ENCODE assay signal across 10 mouse cellular contexts in genomic region chr15:98790761-98791160, GRCm38 (mm10). TPM values are rescaled to one million over a fixed set of nuclear protein-coding genes. Genes with fewer than 3 reads are reported as not detected.
A peak's percentile ranks its signal among the peaks of the same experiment; 100 is the strongest.
DNase-seq lines count a peak whose midpoint lies in the region; ATAC-seq lines count a peak whose summit lies in the region.
"Had no signal": no experiment of that assay in that cellular context is flagged by ENCODE, and none has a peak within 500 bp of the region (broad histone marks: within the 10 kb centered on the region; RNA-seq: fewer than 3 reads in every experiment).

No protein-coding gene starts in this region.

- H3K9ac ChIP-seq in forebrain, embryonic 11.5 days (ENCODE audit: low read length) = no peak overlapping the region
- H3K9ac ChIP-seq in forebrain, embryonic 14.5 days (ENCODE audit: low read length) = no peak overlapping the region
- H3K9ac ChIP-seq in lung, embryonic 16.5 days (ENCODE audit: low read length) = no peak overlapping the region

- H3K36me3 ChIP-seq in forebrain, embryonic 11.5 days (ENCODE audit: control insufficient read depth, insufficient read depth, low read length) = no peaks in the 10 kb centered on the region
- no peaks in the 10 kb centered on the region for H3K36me3 ChIP-seq in forebrain, embryonic 14.5 days (ENCODE audit: control insufficient read depth, insufficient read depth, low read length)
- H3K36me3 ChIP-seq in lung, embryonic 16.5 days (ENCODE audit: control insufficient read depth, insufficient read depth, low read length) = no peaks in the 10 kb centered on the region
- H3K36me3 ChIP-seq in limb, embryonic 10.5 days = no peaks in the 10 kb centered on the region
- H3K36me3 ChIP-seq in splenic B cell, adult 2 months (ENCODE audit: control insufficient read depth, insufficient read depth, low read length, poor library complexity, severe bottlenecking) = no peaks in the 10 kb centered on the region

- H3K27me3 ChIP-seq in forebrain, embryonic 11.5 days (ENCODE audit: control insufficient read depth, insufficient read depth, low read length) = peaks cover 90% of the 10 kb centered on the region
- peaks cover 92% of the 10 kb centered on the region for H3K27me3 ChIP-seq in forebrain, embryonic 14.5 days (replicated peaks; ENCODE audit: control insufficient read depth, insufficient read depth, low read length)
- H3K27me3 ChIP-seq in lung, embryonic 16.5 days (ENCODE audit: control insufficient read depth, insufficient read depth, low read depth, low read length) = peaks cover 86% of the 10 kb centered on the region
- peaks cover 99% of the 10 kb centered on the region for H3K27me3 ChIP-seq in limb, embryonic 10.5 days (ENCODE audit: low read depth, poor library complexity, severe bottlenecking)
- H3K27me3 ChIP-seq in splenic B cell, adult 2 months (ENCODE audit: control insufficient read depth, insufficient read depth, low read length, poor library complexity, severe bottlenecking) = no peaks in the 10 kb centered on the region

- H3K4me2 ChIP-seq in forebrain, embryonic 11.5 days (ENCODE audit: low read depth, low read length, severe bottlenecking) = no peak overlapping the region
- no peak overlapping the region for H3K4me2 ChIP-seq in forebrain, embryonic 14.5 days (ENCODE audit: low read length)
- H3K4me2 ChIP-seq in lung, embryonic 16.5 days (ENCODE audit: low read depth, low read length) = peak overlapping the region; percentile 39

- no peaks in the 10 kb centered on the region for H3K9me3 ChIP-seq in forebrain, embryonic 11.5 days (ENCODE audit: control insufficient read depth, low read length)
- no peaks in the 10 kb centered on the region for H3K9me3 ChIP-seq in forebrain, embryonic 14.5 days (replicated peaks; ENCODE audit: control insufficient read depth, low read length)
- H3K9me3 ChIP-seq in lung, embryonic 16.5 days (ENCODE audit: control insufficient read depth, low read length) = peaks cover 3% of the 10 kb centered on the region
- H3K9me3 ChIP-seq in limb, embryonic 10.5 days (replicated peaks) = no peaks in the 10 kb centered on the region

- no peak overlapping the region for H3K27ac ChIP-seq in forebrain, embryonic 11.5 days (ENCODE audit: low read depth, low read length)
- no peak overlapping the region for H3K27ac ChIP-seq in forebrain, embryonic 14.5 days (ENCODE audit: low read depth, low read length)
- H3K27ac ChIP-seq in lung, embryonic 16.5 days (ENCODE audit: low read length) = no peak overlapping the region
- H3K27ac ChIP-seq in limb, embryonic 10.5 days = no peak overlapping the region

- peak; percentile 57 for DNase-seq in forebrain, embryonic 11.5 days (ENCODE audit: low spot score)
- DNase-seq in forebrain, embryonic 14.5 days (ENCODE audit: low spot score) = no peak
- DNase-seq in lung, postnatal 14 days = no peak
- DNase-seq in limb, embryonic 10.5 days (ENCODE audit: low spot score) = no peak
- DNase-seq in splenic B cell, adult 2 months (ENCODE audit: low read depth, low spot score) = peak; percentile 20
- no peak for DNase-seq in gastrocnemius, postnatal 14 days
- DNase-seq in thymus, postnatal 36 days = no peak

- under 1% methylated on average over 23 of the region's 23 CpGs for WGBS in forebrain, embryonic 11.5 days
- under 1% methylated on average over 23 of the region's 23 CpGs for WGBS in forebrain, embryonic 14.5 days
- WGBS in lung, embryonic 16.5 days = under 1% methylated on average over 23 of the region's 23 CpGs
- 2% methylated on average over 23 of the region's 23 CpGs for WGBS in limb, embryonic 10.5 days

- H3K4me1 ChIP-seq in forebrain, embryonic 11.5 days (replicated peaks; ENCODE audit: control insufficient read depth, insufficient read depth, low read length) = peaks cover 6% of the 10 kb centered on the region; the same call in 1 of the 2 replicates
- H3K4me1 ChIP-seq in forebrain, embryonic 14.5 days (ENCODE audit: control insufficient read depth, insufficient read depth, low read length) = no peaks in the 10 kb centered on the region
- peaks cover 20% of the 10 kb centered on the region for H3K4me1 ChIP-seq in lung, embryonic 16.5 days (replicated peaks; ENCODE audit: control insufficient read depth, insufficient read depth, low read length)
- peaks cover 29% of the 10 kb centered on the region for H3K4me1 ChIP-seq in limb, embryonic 10.5 days

- no peak overlapping the region for H3K4me3 ChIP-seq in forebrain, embryonic 11.5 days (ENCODE audit: low read depth, low read length)
- H3K4me3 ChIP-seq in forebrain, embryonic 14.5 days (ENCODE audit: low read depth, low read length) = no peak overlapping the region
- peak overlapping the region; percentile 30 for H3K4me3 ChIP-seq in lung, embryonic 16.5 days (ENCODE audit: low read length)
- H3K4me3 ChIP-seq in limb, embryonic 10.5 days = peak overlapping the region; percentile 18; the same call in 1 of the 2 replicates

- intact Hi-C loops in gastrocnemius, postnatal 14 days (cut with DNase I; ENCODE audit: low total_unique reads) = no loop called here

- no peak for ATAC-seq in forebrain, embryonic 11.5 days (replicated peaks; ENCODE audit: low FRiP score)
- no peak for ATAC-seq in forebrain, embryonic 14.5 days
- no peak for ATAC-seq in lung, embryonic 16.5 days (ENCODE audit: low read depth)

RNA-seq across cellular contexts. Expression of gene Wnt1, which starts 1.1 kb away (rescaled TPM):
- polyA plus RNA-seq in forebrain, embryonic 11.5 days (2014; fragmentation: Nextera tagmentation; extraction: Ambion mirVana) = 0.47 and 0.68 TPM in 2 replicates
- polyA plus RNA-seq in forebrain, embryonic 14.5 days (2014; fragmentation: Nextera tagmentation; extraction: Ambion mirVana) = 0.56 TPM in 1 of 2 replicates, not detected in the other
- polyA plus RNA-seq in lung, embryonic 16.5 days (2015; fragmentation: Nextera tagmentation; extraction: Ambion mirVana) = not detected in 2 replicates
- not detected in 2 replicates for polyA plus RNA-seq in limb, embryonic 10.5 days (2016; fragmentation: Nextera tagmentation; extraction: Ambion mirVana)
- under 1 TPM in 1 of 2 experiments, not detected in 1; 0.10 TPM for total RNA-seq in gastrocnemius, postnatal 14 days (2021)
- total RNA-seq: adrenal gland, postnatal 4 days; layer of hippocampus, postnatal 10 days had no signal

RNA-seq across cellular contexts. Expression of gene Wnt10b, which starts 12.8 kb away (rescaled TPM):
- polyA plus RNA-seq in forebrain, embryonic 11.5 days (2014; fragmentation: Nextera tagmentation; extraction: Ambion mirVana) = 0.41 and 0.43 TPM in 2 replicates
- polyA plus RNA-seq in forebrain, embryonic 14.5 days (2014; fragmentation: Nextera tagmentation; extraction: Ambion mirVana) = not detected in 2 replicates
- 0.13 and 0.23 TPM in 2 replicates for polyA plus RNA-seq in lung, embryonic 16.5 days (2015; fragmentation: Nextera tagmentation; extraction: Ambion mirVana)
- polyA plus RNA-seq in limb, embryonic 10.5 days (2016; fragmentation: Nextera tagmentation; extraction: Ambion mirVana) = 0.62 and 0.99 TPM in 2 replicates
- total RNA-seq in gastrocnemius, postnatal 14 days (2021) = 1 to 10 TPM in 1 of 2 experiments, under 1 TPM in 1; 0.78 to 1.5 TPM

RNA-seq across cellular contexts. Expression of gene Ddn, which starts 18.5 kb away (rescaled TPM):
- not detected in 2 replicates for polyA plus RNA-seq in forebrain, embryonic 11.5 days (2014; fragmentation: Nextera tagmentation; extraction: Ambion mirVana)
- polyA plus RNA-seq in forebrain, embryonic 14.5 days (2014; fragmentation: Nextera tagmentation; extraction: Ambion mirVana) = 0.33 and 0.57 TPM in 2 replicates
- polyA plus RNA-seq in lung, embryonic 16.5 days (2015; fragmentation: Nextera tagmentation; extraction: Ambion mirVana) = not detected in 2 replicates
- polyA plus RNA-seq in limb, embryonic 10.5 days (2016; fragmentation: Nextera tagmentation; extraction: Ambion mirVana) = not detected in 2 replicates
- total RNA-seq in gastrocnemius, postnatal 14 days (2021) = 1 to 10 TPM; 1.6 to 2.7 TPM

RNA-seq across cellular contexts. Expression of gene Arf3, which starts 27.7 kb away (rescaled TPM):
- polyA plus RNA-seq in forebrain, embryonic 11.5 days (2014; fragmentation: Nextera tagmentation; extraction: Ambion mirVana) = 38.1 and 41.4 TPM in 2 replicates
- 31.7 and 41.4 TPM in 2 replicates for polyA plus RNA-seq in forebrain, embryonic 14.5 days (2014; fragmentation: Nextera tagmentation; extraction: Ambion mirVana)
- 40.2 and 40.6 TPM in 2 replicates for polyA plus RNA-seq in lung, embryonic 16.5 days (2015; fragmentation: Nextera tagmentation; extraction: Ambion mirVana)
- 44.3 and 49.1 TPM in 2 replicates for polyA plus RNA-seq in limb, embryonic 10.5 days (2016; fragmentation: Nextera tagmentation; extraction: Ambion mirVana)
- 10 to 100 TPM; 14.6 to 15.8 TPM for total RNA-seq in gastrocnemius, postnatal 14 days (2021)

RNA-seq across cellular contexts. Expression of gene Prkag1, which starts 40.6 kb away (rescaled TPM):
- 89.4 and 92.5 TPM in 2 replicates for polyA plus RNA-seq in forebrain, embryonic 11.5 days (2014; fragmentation: Nextera tagmentation; extraction: Ambion mirVana)
- polyA plus RNA-seq in forebrain, embryonic 14.5 days (2014; fragmentation: Nextera tagmentation; extraction: Ambion mirVana) = 82.1 and 87.3 TPM in 2 replicates
- 106 TPM in 2 replicates for polyA plus RNA-seq in lung, embryonic 16.5 days (2015; fragmentation: Nextera tagmentation; extraction: Ambion mirVana)
- polyA plus RNA-seq in limb, embryonic 10.5 days (2016; fragmentation: Nextera tagmentation; extraction: Ambion mirVana) = 92.3 and 97.7 TPM in 2 replicates
- total RNA-seq in gastrocnemius, postnatal 14 days (2021) = 10 to 100 TPM; 36.6 to 42.0 TPM

Comparison
In these comparisons a context has a peak if more than half of its experiments do, and no peak if none do; other contexts are left out.
1. DNase-seq: peak in forebrain, embryonic 11.5 days (single experiment) and splenic B cell, adult 2 months (single experiment); none in forebrain, embryonic 14.5 days (single experiment), lung, postnatal 14 days (single experiment), limb, embryonic 10.5 days (single experiment), gastrocnemius, postnatal 14 days (single experiment) and thymus, postnatal 36 days (0 of 2).
2. H3K4me3 ChIP-seq: peak in lung, embryonic 16.5 days (single experiment) and limb, embryonic 10.5 days (single experiment); none in forebrain, embryonic 11.5 days (single experiment) and forebrain, embryonic 14.5 days (single experiment).